Comparison of ENCODE assay signal across 17 mouse cellular contexts in genomic region chr16:24171161-24171560, GRCm38 (mm10).
A peak's percentile ranks its signal among the peaks of the same experiment; 100 is the strongest.
DNase-seq lines count a peak whose midpoint lies in the region.
"Had no signal": no experiment of that assay in that cellular context is flagged by ENCODE, and none has a peak within 500 bp of the region (broad histone marks: within the 10 kb centered on the region; RNA-seq: fewer than 3 reads in every experiment).

No protein-coding gene starts in this region.

- intact Hi-C loops in heart, postnatal 14 days (cut with DNase I) = no loop called here

- DNase-seq in heart, adult 11 months = peak; percentile 68
- DNase-seq in heart, postnatal 14 days = no peak
- peak; percentile 77 for DNase-seq in A20 (ENCODE audit: low read depth, low spot score)
- peak; percentile 61 for DNase-seq in thymus, postnatal 0 days (ENCODE audit: low spot score)
- peak; percentile 57 for DNase-seq in thymus, postnatal 25 days
- no peak for DNase-seq in embryo, embryonic 11 days
- DNase-seq in kidney, postnatal 10 days = no peak
- no peak for DNase-seq in spleen, postnatal 10 days (ENCODE audit: low spot score in 2 of 2)
- DNase-seq: adrenal gland, adult 8-10 months; adrenal gland, postnatal 14 days; adrenal gland, postnatal 36 days; cerebellum, adult 11-12 months; cerebellum, adult 2 months; cerebellum, adult 9-10 months; cerebellum, postnatal 10 days; cerebellum, postnatal 36 days; forebrain, postnatal 0 days had no signal

Comparison
In these comparisons a context has a peak if more than half of its experiments do, and no peak if none do; other contexts are left out.
1. DNase-seq: peak in heart, adult 11 months (single experiment), A20 (single experiment), thymus, postnatal 0 days (single experiment) and thymus, postnatal 25 days (single experiment); none in heart, postnatal 14 days (0 of 2), embryo, embryonic 11 days (single experiment), kidney, postnatal 10 days (single experiment) and spleen, postnatal 10 days (0 of 2).